Mouse (Mus musculus): Measurements from ENCODE around the gene Maged2.
"Not testable (repeated sequence)": the region's sequence is repeated elsewhere in the genome, so short reads cannot be mapped to it uniquely, and the experiment has no call there.

- TF ChIP-seq CTCF (conservative IDR thresholded peaks at IDR 0.05 in 1 of 2, IDR thresholded peaks at IDR 0.05 in 1 of 2; ENCODE audit: low read depth in 2 of 2, low read length in 2 of 2); TCF12 (IDR thresholded peaks at IDR 0.05; ENCODE audit: low read depth, low read length); RCOR1 (conservative IDR thresholded peaks at IDR 0.05; ENCODE audit: low read depth, low read length): not testable (repeated sequence)
Observed at GRCm38 (mm10) chrX:150845480-150846205, 31.5 kb upstream of the Maged2 start.

Data from CH12.LX (cell line).